Mouse (Mus musculus) spleen, adult 2 months (tissue): ENCODE results near the gene Sipa1l1. TPM values are rescaled to one million over a fixed set of nuclear protein-coding genes. Genes with fewer than 3 reads are reported as not detected.

Experiments
- DNase-seq, 2 experiments: peaks; one replicate each; pipeline versions ENCODE4 v3.0.0 to v3.0.0-alpha.2; 2012 to 2021; ENCODE audit warnings: low spot score in 2 of 2, low read depth in 1 of 2
- H3K27ac ChIP-seq: fragments of 200-500 bp; 2 replicates; pipeline ENCODE4 v1.5.1; 2012; ENCODE audit warnings: low read length, inconsistent platforms; ENCODE audit not compliant: insufficient read depth
- H3K27me3 ChIP-seq: fragments of 200-500 bp; 2 replicates; pipeline ENCODE4 v1.6.1; 2012; ENCODE audit warnings: mild to moderate bottlenecking, moderate library complexity, low read length, inconsistent platforms; ENCODE audit not compliant: control insufficient read depth, insufficient read depth
- H3K36me3 ChIP-seq: fragments of 200-500 bp; 2 replicates; pipeline ENCODE4 v1.6.1; 2012; ENCODE audit warnings: mild to moderate bottlenecking, low read length, inconsistent platforms; ENCODE audit not compliant: control insufficient read depth, insufficient read depth
- H3K4me1 ChIP-seq: fragments of 200-500 bp; 2 replicates; pipeline ENCODE4 v1.6.1; 2011; ENCODE audit warnings: inconsistent platforms; ENCODE audit not compliant: control insufficient read depth, insufficient read depth, insufficient read length
- H3K4me3 ChIP-seq: fragments of 200-500 bp; 2 replicates; pipeline ENCODE4 v1.5.1; 2011; ENCODE audit warnings: mild to moderate bottlenecking, inconsistent platforms; ENCODE audit not compliant: insufficient read depth, insufficient read length; ENCODE audit errors: extremely low read depth
- CTCF ChIP-seq: fragments of 200-500 bp; IDR thresholded peaks from 2 replicates; pipeline ENCODE4 v1.5.1; 2011; ENCODE audit warnings: mild to moderate bottlenecking, inconsistent platforms; ENCODE audit not compliant: insufficient read depth, insufficient read length, insufficient replicate concordance; ENCODE audit errors: extremely low read depth
- POLR2A ChIP-seq: fragments of 200-500 bp; IDR thresholded peaks from 2 replicates; pipeline ENCODE4 v1.6.1; 2011; ENCODE audit warnings: low read depth, low read length, inconsistent platforms
- WGBS: fragments of 180-500 bp; shearing (Covaris S2); methylation state at CpG from one replicate; pipeline ENCODE4 v1.1.7; 2018; 5-methylcytosine and 5-hydroxymethylcytosine counted together
- polyA plus RNA-seq: library from polyadenylated mRNA; depleted of rRNA; stranded (reverse); fragments of >200 nt; gene quantifications from 2 replicates; pipeline ENCODE4 v1.2.3, GENCODE M21; 2012; rRNA removed

Gene Sipa1l1
- polyA plus RNA-seq: 16.4 and 17.1 TPM in 2 replicates

- peak within 1 kb of the TSS; percentile 95 for H3K4me3 ChIP-seq
- H3K36me3 ChIP-seq: no peaks in the 10 kb centered on the region
- H3K4me1 ChIP-seq: peaks cover 13% of the 10 kb centered on the region
- peak within 1 kb of the TSS; percentile 82 for H3K27ac ChIP-seq
- H3K27me3 ChIP-seq: 0 out of 2 replicates have a peak, but pooled peaks cover 2% of the 10 kb centered on the region
- DNase-seq: peak; percentile 93 to 97
- peak; percentile 81 for TF ChIP-seq POLR2A
- no peak for TF ChIP-seq CTCF
- WGBS: 2% methylated on average over 42 of the region's 43 CpGs
These were observed at the start of gene Sipa1l1 for GRCm38 (mm10) chr12:82168820-82169533. Gene Sipa1l1 (plus strand): TSS chr12:82169320.

DNA sequence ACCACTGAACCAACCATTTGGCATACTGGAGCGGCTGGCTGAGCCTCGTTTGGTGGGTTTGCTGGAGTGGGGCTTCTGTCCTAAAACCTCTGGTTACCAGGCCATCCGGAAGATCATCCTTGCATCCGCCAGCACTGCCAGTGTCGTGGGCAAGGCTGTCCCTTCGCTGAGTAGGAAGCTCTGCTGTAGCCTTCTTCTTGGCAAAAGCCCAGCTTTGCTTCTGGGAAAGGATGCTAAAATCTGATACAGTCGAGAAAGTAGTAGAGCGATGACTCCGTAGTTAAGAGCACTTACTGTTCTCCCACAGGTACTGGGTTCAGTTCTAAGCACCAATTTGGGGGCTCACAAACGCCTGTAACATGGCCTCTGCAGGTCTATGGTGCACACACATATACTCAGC, 47.2 kb upstream of the Sipa1l1 start:
- 65% methylated on average over 10 of the region's 10 CpGs for WGBS
- no peaks in the 10 kb centered on the region for H3K36me3 ChIP-seq

DNA sequence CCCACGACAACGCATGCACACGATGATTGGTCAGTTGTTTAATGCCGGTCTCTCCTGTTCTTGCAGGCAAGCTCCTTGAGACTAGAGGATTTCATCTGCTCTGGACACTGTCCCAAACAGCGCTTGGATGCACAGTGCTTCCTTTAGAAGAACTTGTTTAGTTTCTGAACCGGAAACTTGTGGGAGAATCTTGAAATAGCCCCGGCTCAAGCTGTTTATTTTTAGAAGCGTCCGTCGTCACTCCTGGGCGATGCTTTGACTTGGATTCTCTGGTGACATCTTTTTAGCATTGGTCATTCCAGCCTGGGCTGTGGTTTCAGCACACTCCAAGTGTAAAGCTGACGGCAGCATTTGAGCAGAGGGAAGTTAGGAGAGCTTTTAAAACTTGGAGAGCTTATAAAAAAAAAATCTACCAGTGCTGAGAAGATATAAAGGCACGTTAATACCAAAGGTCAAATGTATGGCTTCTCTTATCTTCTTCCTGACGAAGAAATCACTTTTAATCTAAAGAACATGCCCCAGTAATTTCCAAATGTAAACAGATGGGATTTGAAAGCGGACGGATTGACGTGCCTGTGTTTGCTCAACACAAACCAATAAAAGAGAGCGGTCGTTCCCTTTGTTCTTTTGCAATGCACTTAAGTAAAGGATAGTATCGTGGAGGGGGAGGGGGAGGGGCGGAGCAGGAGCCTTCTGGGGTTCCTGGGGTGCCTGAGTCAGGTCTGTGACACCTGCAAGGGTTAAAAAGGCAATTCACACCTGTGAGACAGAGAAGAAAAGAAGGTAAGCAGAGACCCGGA, 46.5 kb upstream of the Sipa1l1 start:
- Histone ChIP-seq H3K4me3 (peak overlapping the region; percentile 28; the same call in 1 of the 2 replicates), H3K27ac (no peak overlapping the region), H3K36me3 (no peaks in the 10 kb centered on the region), H3K4me1 (no peaks in the 10 kb centered on the region; the same call in 1 of the 2 replicates), H3K27me3 (no peaks in the 10 kb centered on the region)
- TF ChIP-seq POLR2A (no peak), CTCF (no peak)
- no peak for DNase-seq
- WGBS: 18% methylated on average over 22 of the region's 22 CpGs

More for the DNA sequence above, 47.2 kb upstream of the Sipa1l1 start:
- Histone ChIP-seq H3K4me1 (no peaks in the 10 kb centered on the region; the same call in 1 of the 2 replicates), H3K27ac (no peak overlapping the region), H3K4me3 (no peak overlapping the region), H3K27me3 (no peaks in the 10 kb centered on the region)
- no peak for TF ChIP-seq POLR2A
- TF ChIP-seq CTCF: no peak
- DNase-seq: no peak

DNA sequence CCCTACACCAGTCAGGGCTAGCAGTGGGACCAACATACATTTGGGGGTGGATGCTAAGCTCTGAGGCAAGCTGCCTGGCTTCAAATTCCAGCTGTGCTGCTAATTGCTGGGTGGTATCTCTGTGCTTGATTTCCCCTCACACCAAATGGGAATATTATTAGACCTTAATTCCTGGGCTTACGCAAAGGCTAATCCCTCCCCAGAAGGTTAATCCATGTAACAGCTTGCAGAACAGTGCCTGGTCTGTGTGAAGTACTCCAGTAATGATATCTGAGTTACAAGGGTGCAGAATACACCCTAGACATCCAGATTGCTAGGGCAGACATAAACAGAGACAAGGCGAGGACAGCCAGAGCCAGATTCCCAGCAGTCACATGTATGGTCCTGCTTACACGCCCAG, 42.3 kb upstream of the Sipa1l1 start:
- TF ChIP-seq CTCF: no peak
- TF ChIP-seq POLR2A: no peak
- Histone ChIP-seq H3K27ac (no peak overlapping the region), H3K4me1 (no peaks in the 10 kb centered on the region; the same call in 1 of the 2 replicates), H3K36me3 (no peaks in the 10 kb centered on the region), H3K27me3 (no peaks in the 10 kb centered on the region), H3K4me3 (no peak overlapping the region)
- 88% methylated on average over 3 of the region's 3 CpGs for WGBS
- no peak for DNase-seq

GRCm38 (mm10) chr12:82139234-82140166, 29.6 kb upstream of the Sipa1l1 start:
- Histone ChIP-seq H3K27me3 (no peaks in the 10 kb centered on the region), H3K4me1 (peaks cover 5% of the 10 kb centered on the region; the same call in 1 of the 2 replicates), H3K27ac (no peak overlapping the region), H3K36me3 (no peaks in the 10 kb centered on the region), H3K4me3 (no peak overlapping the region)
- WGBS: 40% methylated on average over 17 of the region's 17 CpGs
- DNase-seq: no peak
- no peak for TF ChIP-seq CTCF

- TF ChIP-seq CTCF (no peak), POLR2A (no peak)
- Histone ChIP-seq H3K27me3 (no peaks in the 10 kb centered on the region), H3K27ac (no peak overlapping the region), H3K36me3 (no peaks in the 10 kb centered on the region), H3K4me3 (no peak overlapping the region), H3K4me1 (peaks cover 5% of the 10 kb centered on the region; the same call in 1 of the 2 replicates)
- DNase-seq: no peak
- WGBS: 90% methylated on average over 3 of the region's 3 CpGs
These were observed 25.7 kb upstream of the Sipa1l1 start for GRCm38 (mm10) chr12:82143371-82143770.
